In the genomic region with DNA sequence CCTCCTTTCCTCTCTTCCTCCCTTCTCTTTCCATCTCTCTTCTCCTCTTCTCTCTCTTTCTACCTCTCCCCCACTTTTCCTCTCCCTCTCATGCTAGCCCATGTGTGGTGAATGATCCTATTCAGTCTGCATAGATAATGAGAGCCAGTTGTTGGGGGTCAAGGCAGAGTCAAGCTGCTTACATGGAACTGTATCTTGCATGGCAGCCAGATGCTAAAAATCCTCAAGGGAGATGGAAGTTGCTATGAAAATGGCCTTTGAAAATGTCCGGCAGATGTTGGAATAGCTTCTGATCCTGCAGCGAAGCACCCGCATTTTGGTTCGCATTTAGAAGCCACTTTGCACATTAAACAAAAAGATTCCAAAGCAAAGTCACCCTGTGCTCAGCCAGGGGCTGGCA, we compare ENCODE assay signal across 22 mouse cellular contexts.
DNase-seq lines count a peak whose midpoint lies in the region; ATAC-seq lines count a peak whose summit lies in the region.
"Had no signal": no experiment of that assay in that cellular context is flagged by ENCODE, and none has a peak within 500 bp of the region (broad histone marks: within the 10 kb centered on the region; RNA-seq: fewer than 3 reads in every experiment).

No protein-coding gene starts in this region.

- peaks cover 5% of the 10 kb centered on the region for H3K4me1 ChIP-seq in embryonic facial prominence, embryonic 15.5 days
- H3K4me1 ChIP-seq in intestine, embryonic 15.5 days (replicated peaks): no peaks in the 10 kb centered on the region
- H3K4me1 ChIP-seq: heart, embryonic 10.5 days; limb, embryonic 15.5 days; megakaryocyte, embryonic 14.5 days had no signal

- no peaks in the 10 kb centered on the region for H3K27me3 ChIP-seq in embryonic facial prominence, embryonic 15.5 days
- no peaks in the 10 kb centered on the region for H3K27me3 ChIP-seq in intestine, embryonic 15.5 days (replicated peaks)
- H3K27me3 ChIP-seq: embryonic facial prominence, embryonic 13.5 days; limb, embryonic 15.5 days; megakaryocyte, embryonic 14.5 days; Patski had no signal

- no peak overlapping the region for H3K9ac ChIP-seq in embryonic facial prominence, embryonic 15.5 days
- H3K9ac ChIP-seq in intestine, embryonic 15.5 days: no peak overlapping the region
- H3K9ac ChIP-seq: embryonic facial prominence, embryonic 13.5 days; limb, embryonic 15.5 days; liver, postnatal 0 days had no signal

- 0 out of 2 replicates have a peak overlapping the region, but pooled peaks have one; percentile 11 for H3K27ac ChIP-seq in embryonic facial prominence, embryonic 15.5 days (replicated peaks)
- no peak overlapping the region for H3K27ac ChIP-seq in intestine, embryonic 15.5 days
- H3K27ac ChIP-seq: embryonic facial prominence, embryonic 13.5 days; forebrain, embryonic 10.5 days; heart, embryonic 10.5 days; limb, embryonic 15.5 days had no signal

- no peaks in the 10 kb centered on the region for H3K9me3 ChIP-seq in embryonic facial prominence, embryonic 15.5 days (replicated peaks)
- H3K9me3 ChIP-seq in intestine, embryonic 15.5 days: no peaks in the 10 kb centered on the region
- H3K9me3 ChIP-seq: embryonic facial prominence, embryonic 13.5 days; forebrain, embryonic 10.5 days; heart, embryonic 10.5 days; limb, embryonic 15.5 days had no signal

- peak; percentile 57; the same call in 1 of the 2 replicates for ATAC-seq in embryonic facial prominence, embryonic 15.5 days (ENCODE audit: insufficient number of reproducible peaks, low FRiP score, low TSS enrichment, low read depth)
- no peak for ATAC-seq in intestine, embryonic 15.5 days
- ATAC-seq: intestine, embryonic 16.5 days; liver, postnatal 0 days; Patski had no signal

- no peak overlapping the region for H3K4me3 ChIP-seq in embryonic facial prominence, embryonic 15.5 days (replicated peaks)
- H3K4me3 ChIP-seq in intestine, embryonic 15.5 days (replicated peaks): no peak overlapping the region
- H3K4me3 ChIP-seq: embryonic facial prominence, embryonic 13.5 days; forebrain, embryonic 10.5 days; heart, embryonic 10.5 days; limb, embryonic 15.5 days; megakaryocyte, embryonic 14.5 days; myocyte had no signal

- 11% methylated on average over 4 of the region's 4 CpGs for WGBS in embryonic facial prominence, embryonic 15.5 days
- 39% methylated on average over 4 of the region's 4 CpGs for WGBS in intestine, embryonic 15.5 days

- DNase-seq in ZHBTc4 (ENCODE audit: low read depth, low spot score): peak; percentile 40
- DNase-seq in embryo, embryonic 10.5 days (ENCODE audit: low spot score): peak; percentile 76
- peak; percentile 79 for DNase-seq in mesoderm, embryonic 11.5 days (ENCODE audit: low read depth, low spot score)
- no peak for DNase-seq in natural killer cell, adult 2 months (ENCODE audit: low spot score in 2 of 2)
- DNase-seq in left cerebral cortex, adult 8-10 months (ENCODE audit: low spot score in 2 of 2): no peak
- DNase-seq: adrenal gland, postnatal 36 days; cerebellum, adult 9-10 months; gastrocnemius, postnatal 25 days; liver, postnatal 0 days; lung, postnatal 14 days; spleen, adult 18-20 months; thymus, adult 18-20 months had no signal

- 0 out of 2 replicates have a peak overlapping the region, but pooled peaks have one; percentile 4 for H3K4me2 ChIP-seq in embryonic facial prominence, embryonic 15.5 days (replicated peaks)
- no peak overlapping the region for H3K4me2 ChIP-seq in intestine, embryonic 15.5 days (replicated peaks)
- H3K4me2 ChIP-seq: embryonic facial prominence, embryonic 13.5 days; limb, embryonic 15.5 days had no signal

- no peaks in the 10 kb centered on the region for H3K36me3 ChIP-seq in embryonic facial prominence, embryonic 15.5 days
- H3K36me3 ChIP-seq in intestine, embryonic 15.5 days: no peaks in the 10 kb centered on the region
- H3K36me3 ChIP-seq: embryonic facial prominence, embryonic 13.5 days; forebrain, embryonic 10.5 days; heart, embryonic 10.5 days; limb, embryonic 15.5 days had no signal

Comparison
In these comparisons a context has a peak if more than half of its experiments do, and no peak if none do; other contexts are left out.
1. DNase-seq: peak in ZHBTc4 (single experiment), embryo, embryonic 10.5 days (single experiment) and mesoderm, embryonic 11.5 days (single experiment); none in natural killer cell, adult 2 months (0 of 2) and left cerebral cortex, adult 8-10 months (0 of 2).